Mouse (Mus musculus): ENCODE data around the gene Tmem62. TPM values are rescaled to one million over a fixed set of nuclear protein-coding genes. Genes with fewer than 3 reads are reported as not detected.

Gene Tmem62
- polyA plus RNA-seq (2015; fragmentation: Nextera tagmentation; extraction: Ambion mirVana), result 1.6 and 1.8 TPM in 2 replicates

DNA sequence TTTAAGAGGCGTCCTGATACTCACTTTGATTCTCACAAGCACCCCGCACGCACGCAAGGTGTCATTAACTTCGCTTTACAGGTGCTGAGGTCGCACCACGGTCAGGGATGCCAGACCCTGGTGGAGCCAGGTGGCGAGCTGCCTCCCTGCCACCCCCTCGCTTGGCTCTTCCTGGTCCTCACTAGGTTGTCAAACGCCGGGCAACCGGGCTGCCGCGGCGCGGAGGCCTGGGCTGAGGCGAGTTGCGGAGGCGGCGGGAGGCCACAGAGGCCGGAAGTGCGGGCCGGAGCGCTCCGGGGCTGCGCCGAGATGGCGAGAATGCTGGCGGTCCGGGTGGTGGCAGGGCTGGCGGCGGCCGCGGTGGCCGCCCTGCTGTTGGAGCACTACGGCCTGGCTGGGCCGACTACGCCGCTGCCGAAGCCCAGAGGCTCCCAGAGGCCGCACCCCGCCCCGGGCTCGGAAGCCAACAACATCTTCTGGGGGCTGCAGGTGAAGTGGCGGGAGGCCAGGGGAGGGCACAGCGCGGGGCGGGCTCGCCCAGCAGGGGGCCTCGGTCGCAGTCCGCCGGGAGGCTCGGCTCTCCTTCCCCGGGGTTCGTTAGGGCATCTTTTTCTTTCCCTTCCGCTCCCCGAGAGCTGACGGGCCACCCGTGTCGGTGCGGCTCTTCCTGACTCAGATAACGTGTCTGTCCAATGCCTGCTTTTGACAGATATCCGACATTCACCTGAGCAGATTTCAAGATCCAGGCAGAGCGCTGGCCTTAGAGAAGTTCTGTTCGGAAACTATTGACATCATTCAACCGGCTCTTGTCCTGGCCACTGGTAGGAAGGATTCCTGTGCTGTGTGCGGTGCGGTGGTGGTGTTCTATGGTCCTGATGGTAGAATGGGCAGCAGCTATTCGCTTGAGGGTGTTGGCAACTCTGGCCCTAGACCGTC lies at the start of gene Tmem62:
Gene Tmem62, plus strand, starts transcription at position 28 of the 936 bp plus-strand sequence.

GRCm38 (mm10) chr2:120970559-120971080 lies 6.2 kb upstream of the Tmem62 start, which contains the start of gene Ubr1:
Ubr1 (minus strand) TSS chr2:120970715.

GRCm38 (mm10) chr2:121007925-121008663 lies 31.3 kb downstream of the Tmem62 start, which contains the start of gene Ccndbp1:
Ccndbp1 (plus strand) TSS chr2:121008403.

DNA sequence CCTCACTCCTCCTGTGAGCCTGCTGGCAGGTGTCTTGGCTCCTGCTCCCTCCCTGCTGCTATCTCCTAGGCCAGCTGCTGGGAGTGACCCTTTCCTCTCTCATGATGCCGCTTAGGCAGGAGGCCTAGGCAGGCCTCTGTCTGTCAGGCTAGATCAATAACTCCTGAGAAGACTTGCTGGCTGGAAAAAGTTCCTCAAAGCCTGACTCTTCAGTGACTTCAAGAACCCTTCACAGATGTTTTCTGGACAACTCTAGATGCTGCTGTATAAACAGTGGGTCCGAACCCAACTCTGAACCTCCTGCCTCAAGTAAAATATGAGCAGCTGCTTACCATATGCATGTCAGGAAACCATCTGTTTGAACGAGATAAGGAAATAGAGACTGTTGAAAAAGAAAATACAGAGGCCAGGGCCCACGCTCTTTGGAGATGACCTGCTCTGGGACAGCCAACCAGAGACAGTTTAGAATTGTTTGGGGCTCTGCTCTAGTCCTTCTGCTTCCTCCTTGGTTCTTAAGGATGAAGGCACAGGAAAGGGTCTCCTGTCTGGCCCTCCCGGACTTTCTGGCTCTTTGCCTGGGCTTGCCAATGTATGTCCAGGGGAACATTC lies 60.0 kb downstream of the Tmem62 start, which contains the start of gene Epb42:
Gene Epb42, minus strand, starts transcription at position 340 of the 609 bp plus-strand sequence.

Small RNAs within 50 kb of the gene (microRNA-seq; reads per million reads assigned to microRNA genes)
- 0 reads per million in 2 experiments for gene Gm44325

Other genes starting within 250 kb of the Tmem62 start
- gene Cdan1, start 126.9 kb upstream of the Tmem62 start, polyA plus RNA-seq (2015; fragmentation: Nextera tagmentation; extraction: Ambion mirVana), result 3.4 and 4.7 TPM in 2 replicates
- 1.6 and 2.8 TPM in 2 replicates for gene Ttbk2, start 126.4 kb upstream of the Tmem62 start, polyA plus RNA-seq (2015; fragmentation: Nextera tagmentation; extraction: Ambion mirVana)
- gene Ubr1, start 6.3 kb upstream of the Tmem62 start, polyA plus RNA-seq (2015; fragmentation: Nextera tagmentation; extraction: Ambion mirVana), result 10.3 and 10.9 TPM in 2 replicates
- 27.1 and 27.3 TPM in 2 replicates for gene Ccndbp1, start 31.4 kb downstream of the Tmem62 start, polyA plus RNA-seq (2015; fragmentation: Nextera tagmentation; extraction: Ambion mirVana)
- gene Epb42, start 60.1 kb downstream of the Tmem62 start, polyA plus RNA-seq (2015; fragmentation: Nextera tagmentation; extraction: Ambion mirVana), result 0.12 and 0.15 TPM in 2 replicates
- gene Tgm5, start 108.8 kb downstream of the Tmem62 start, polyA plus RNA-seq (2015; fragmentation: Nextera tagmentation; extraction: Ambion mirVana), result 0.27 TPM in 1 of 2 replicates, not detected in the other
- gene Tgm7, start 132.8 kb downstream of the Tmem62 start, polyA plus RNA-seq (2015; fragmentation: Nextera tagmentation; extraction: Ambion mirVana), result not detected in 2 replicates
- 11.2 and 11.6 TPM in 2 replicates for gene Adal, start 163.4 kb downstream of the Tmem62 start, polyA plus RNA-seq (2015; fragmentation: Nextera tagmentation; extraction: Ambion mirVana)
- 11.0 and 12.8 TPM in 2 replicates for gene Lcmt2, start 163.6 kb downstream of the Tmem62 start, polyA plus RNA-seq (2015; fragmentation: Nextera tagmentation; extraction: Ambion mirVana)
- 12.4 and 14.3 TPM in 2 replicates for gene Tubgcp4, start 193.6 kb downstream of the Tmem62 start, polyA plus RNA-seq (2015; fragmentation: Nextera tagmentation; extraction: Ambion mirVana)
- 3.9 TPM in 2 replicates for gene Zscan29, start 194.1 kb downstream of the Tmem62 start, polyA plus RNA-seq (2015; fragmentation: Nextera tagmentation; extraction: Ambion mirVana)

Measured in skeletal muscle tissue, postnatal 0 days (tissue).